Mouse (Mus musculus) limb, embryonic 10.5 days (tissue): Measurements from ENCODE around the gene Ddx19a. TPM values are rescaled to one million over a fixed set of nuclear protein-coding genes. Genes with fewer than 3 reads are reported as not detected.
"Not testable (repeated sequence)": the region's sequence is repeated elsewhere in the genome, so short reads cannot be mapped to it uniquely, and the experiment has no call there.

Source experiments
- DNase-seq: peaks from one replicate; pipeline ENCODE4 v3.0.0-alpha.2; 2017; ENCODE audit warnings: low spot score
- H3K27ac ChIP-seq: fragments of 300-500 bp; sonication (generic); 2 replicates; pipeline ENCODE4 v1.5.1; 2016; ENCODE audit warnings: mild to moderate bottlenecking
- H3K27me3 ChIP-seq: fragments of 300-500 bp; sonication (generic); 2 replicates; pipeline ENCODE4 v1.6.1; 2016; ENCODE audit warnings: low read depth, mild to moderate bottlenecking; ENCODE audit not compliant: poor library complexity, severe bottlenecking
- H3K36me3 ChIP-seq: fragments of 300-500 bp; sonication (generic); 2 replicates; pipeline ENCODE4 v1.6.1; 2016; ENCODE audit warnings: mild to moderate bottlenecking, moderate library complexity
- H3K4me1 ChIP-seq: fragments of 300-500 bp; sonication (generic); 2 replicates; pipeline ENCODE4 v1.6.1; 2016
- H3K4me3 ChIP-seq: fragments of 300-500 bp; sonication (generic); 2 replicates; pipeline ENCODE4 v1.5.1; 2016; ENCODE audit warnings: mild to moderate bottlenecking, moderate library complexity
- H3K9me3 ChIP-seq: fragments of 300-500 bp; sonication (generic); replicated peaks from 2 replicates; pipeline ENCODE4 v1.6.1; 2016; ENCODE audit warnings: mild to moderate bottlenecking
- WGBS: fragments of 180-500 bp; shearing (Covaris S2); methylation state at CpG from one replicate; pipeline ENCODE4 v1.1.7; 2016; 5-methylcytosine and 5-hydroxymethylcytosine counted together
- polyA plus RNA-seq: library from polyadenylated mRNA; unstranded; fragments of >200 nt; fragmentation: Nextera tagmentation; extraction: Ambion mirVana; gene quantifications from 2 replicates; pipeline ENCODE4 v1.2.1, GENCODE M21; 2016

The Ddx19a gene
- polyA plus RNA-seq, 1 experiment from 2014 or later: 24.0 TPM

DNA sequence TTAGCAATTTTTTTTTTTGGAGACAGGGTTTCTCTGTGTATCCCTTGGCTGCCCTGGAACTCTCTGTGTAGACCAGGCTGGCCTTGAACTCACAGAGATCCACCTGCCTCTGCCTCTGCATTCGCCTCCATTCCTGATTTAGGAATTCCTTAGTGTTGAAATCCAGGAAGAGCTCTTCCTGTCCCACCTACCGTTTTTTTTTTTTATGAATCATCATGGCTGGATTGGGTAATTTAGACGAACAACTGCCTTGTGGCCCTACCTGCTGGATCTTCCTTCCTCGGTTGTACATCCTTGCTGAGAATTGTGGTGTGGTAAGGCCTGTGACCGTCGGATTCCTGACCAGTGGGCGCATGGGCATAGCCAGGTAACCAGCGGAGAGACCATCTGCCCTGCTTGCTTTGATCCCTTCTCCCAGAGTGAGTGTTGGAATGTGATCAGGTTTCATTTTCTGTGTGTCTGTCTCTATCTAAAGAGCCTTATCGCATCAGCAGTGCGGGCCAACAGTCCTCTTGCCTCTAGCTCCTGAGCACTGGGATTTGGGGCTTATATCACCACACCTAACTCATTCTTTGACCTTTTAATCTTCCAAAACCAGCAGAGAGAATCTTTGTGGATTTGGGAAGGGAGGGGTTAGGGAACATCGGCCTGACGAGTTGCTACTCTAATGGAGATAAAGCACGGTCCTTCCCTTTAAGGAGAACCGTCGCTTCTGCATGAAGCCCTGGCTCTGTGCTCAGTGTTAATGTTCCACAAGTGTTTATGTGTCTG lies 56.7 kb downstream of the Ddx19a start:
- H3K4me1 ChIP-seq: peaks cover 4% of the 10 kb centered on the region; the same call in 1 of the 2 replicates
- WGBS: 91% methylated on average over 15 of the region's 15 CpGs
- no peak overlapping the region for H3K27ac ChIP-seq
- no peak overlapping the region for H3K4me3 ChIP-seq
- DNase-seq: no peak
- peaks cover 37% of the 10 kb centered on the region for H3K36me3 ChIP-seq
- H3K27me3 ChIP-seq: no peaks in the 10 kb centered on the region
- H3K9me3 ChIP-seq: no peaks in the 10 kb centered on the region

DNA sequence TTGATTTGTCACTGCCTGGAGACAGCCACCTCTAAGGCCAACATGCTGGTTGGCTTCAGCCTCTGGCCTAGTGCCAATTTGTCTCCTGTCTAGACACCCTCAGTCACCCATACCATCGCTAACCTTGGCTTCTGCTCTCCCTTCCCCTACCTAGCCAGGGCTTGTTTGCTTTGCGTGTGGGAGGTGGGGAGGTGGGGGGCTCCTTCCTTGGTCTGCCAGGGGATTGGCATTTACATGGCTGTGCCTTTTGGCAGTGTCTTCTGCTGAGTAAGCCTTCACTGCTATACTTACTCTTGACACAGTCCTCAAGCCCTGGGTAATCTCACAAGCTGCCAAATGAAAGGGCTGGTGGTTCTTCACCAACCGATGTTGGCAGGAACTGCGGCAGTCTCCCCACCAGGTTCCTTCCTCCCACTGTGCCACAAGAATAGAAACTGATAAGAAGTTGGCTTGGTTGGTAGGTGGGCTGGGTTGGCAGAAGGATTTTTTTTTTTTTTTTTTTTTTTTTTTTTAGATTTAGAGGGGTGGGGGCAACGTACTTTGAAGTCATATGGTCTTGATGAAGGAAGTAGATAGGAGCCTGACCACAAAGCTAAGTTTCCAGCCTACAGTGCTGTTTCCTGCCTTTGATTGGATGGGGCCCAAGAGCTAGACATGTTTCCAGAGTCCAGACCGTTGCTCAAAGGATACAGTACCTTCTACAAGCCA lies 58.6 kb downstream of the Ddx19a start:
- no peak overlapping the region for H3K27ac ChIP-seq
- H3K36me3 ChIP-seq: peaks cover 49% of the 10 kb centered on the region
- H3K4me1 ChIP-seq: peaks cover 4% of the 10 kb centered on the region; the same call in 1 of the 2 replicates
- no peaks in the 10 kb centered on the region for H3K9me3 ChIP-seq
- no peaks in the 10 kb centered on the region for H3K27me3 ChIP-seq
- no peak overlapping the region for H3K4me3 ChIP-seq
- WGBS: 77% methylated on average over 6 of the region's 6 CpGs
- DNase-seq: no peak

DNA sequence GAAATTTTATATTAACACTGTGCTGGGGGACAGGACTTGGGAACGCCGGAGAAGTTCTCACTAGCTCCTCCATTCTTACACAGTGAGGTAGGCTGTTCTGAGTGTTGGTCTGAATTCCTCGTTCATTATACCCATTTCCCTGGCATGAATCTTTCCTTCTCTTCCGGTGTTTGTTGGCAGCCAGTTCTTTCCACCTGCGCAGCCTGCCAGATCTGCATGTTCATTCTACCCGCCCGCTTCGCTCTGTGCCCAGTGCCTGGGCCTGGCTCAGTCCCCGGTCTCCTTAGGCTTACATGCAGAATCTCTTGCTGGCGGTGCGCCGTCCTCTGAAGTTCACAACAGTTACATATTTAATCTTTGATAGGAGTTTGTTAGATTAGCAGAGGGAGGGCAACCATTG lies 61.4 kb downstream of the Ddx19a start:
- H3K4me1 ChIP-seq: peaks cover 4% of the 10 kb centered on the region; the same call in 1 of the 2 replicates
- WGBS: 98% methylated on average over 12 of the region's 12 CpGs
- H3K27me3 ChIP-seq: no peaks in the 10 kb centered on the region
- peaks cover 61% of the 10 kb centered on the region for H3K36me3 ChIP-seq
- no peak overlapping the region for H3K4me3 ChIP-seq
- no peak overlapping the region for H3K27ac ChIP-seq
- no peak for DNase-seq
- no peaks in the 10 kb centered on the region for H3K9me3 ChIP-seq

DNA sequence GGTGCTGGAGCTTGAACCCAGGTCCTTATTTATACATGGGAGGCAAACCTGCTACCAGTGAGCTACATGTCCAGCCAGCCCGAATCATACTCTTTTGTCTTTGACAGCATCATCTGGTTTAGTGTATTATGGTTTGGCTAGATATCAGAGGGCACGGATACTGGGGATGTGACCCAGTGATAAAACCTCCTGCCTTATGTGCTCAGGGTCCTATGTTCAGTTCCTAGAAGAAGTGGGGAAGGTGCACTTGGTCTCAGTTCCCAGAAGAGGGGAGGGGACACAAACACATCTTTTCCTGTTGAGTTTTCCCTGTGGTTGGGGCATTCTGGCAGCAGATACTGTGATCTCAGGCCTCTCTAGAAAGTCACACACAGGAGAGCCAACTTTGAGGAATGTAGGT lies 64.3 kb downstream of the Ddx19a start:
- Histone ChIP-seq H3K4me3 (no peak overlapping the region), H3K27me3 (no peaks in the 10 kb centered on the region), H3K4me1 (no peaks in the 10 kb centered on the region), H3K36me3 (peaks cover 78% of the 10 kb centered on the region), H3K9me3 (no peaks in the 10 kb centered on the region), H3K27ac (no peak overlapping the region)
- WGBS: 96% methylated on average over 2 of the region's 2 CpGs
- DNase-seq: no peak

DNA sequence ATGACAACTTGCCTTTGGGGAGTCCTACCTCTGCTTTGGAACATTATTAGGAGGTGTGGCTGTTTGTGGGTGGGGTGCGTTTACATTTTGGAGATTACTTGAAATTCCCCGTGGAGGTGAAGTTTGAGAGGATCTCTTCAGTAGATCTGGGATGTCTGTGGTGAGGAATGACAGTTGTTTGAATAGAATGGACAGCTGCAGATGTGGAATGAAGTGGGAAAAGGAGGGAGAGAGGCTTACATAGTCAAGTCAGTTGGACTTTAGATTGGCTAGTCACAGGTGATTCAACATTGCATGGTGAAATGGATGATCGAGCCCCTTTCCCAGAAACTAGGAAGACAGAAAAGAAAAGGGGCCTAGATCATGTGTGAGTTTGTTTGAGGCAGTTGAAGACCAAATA lies 65.2 kb downstream of the Ddx19a start:
- H3K4me1 ChIP-seq: no peaks in the 10 kb centered on the region
- DNase-seq: no peak
- 86% methylated on average over 3 of the region's 3 CpGs for WGBS
- H3K9me3 ChIP-seq: no peaks in the 10 kb centered on the region
- H3K27ac ChIP-seq: no peak overlapping the region
- no peak overlapping the region for H3K4me3 ChIP-seq
- H3K27me3 ChIP-seq: no peaks in the 10 kb centered on the region
- peaks cover 78% of the 10 kb centered on the region for H3K36me3 ChIP-seq

DNA sequence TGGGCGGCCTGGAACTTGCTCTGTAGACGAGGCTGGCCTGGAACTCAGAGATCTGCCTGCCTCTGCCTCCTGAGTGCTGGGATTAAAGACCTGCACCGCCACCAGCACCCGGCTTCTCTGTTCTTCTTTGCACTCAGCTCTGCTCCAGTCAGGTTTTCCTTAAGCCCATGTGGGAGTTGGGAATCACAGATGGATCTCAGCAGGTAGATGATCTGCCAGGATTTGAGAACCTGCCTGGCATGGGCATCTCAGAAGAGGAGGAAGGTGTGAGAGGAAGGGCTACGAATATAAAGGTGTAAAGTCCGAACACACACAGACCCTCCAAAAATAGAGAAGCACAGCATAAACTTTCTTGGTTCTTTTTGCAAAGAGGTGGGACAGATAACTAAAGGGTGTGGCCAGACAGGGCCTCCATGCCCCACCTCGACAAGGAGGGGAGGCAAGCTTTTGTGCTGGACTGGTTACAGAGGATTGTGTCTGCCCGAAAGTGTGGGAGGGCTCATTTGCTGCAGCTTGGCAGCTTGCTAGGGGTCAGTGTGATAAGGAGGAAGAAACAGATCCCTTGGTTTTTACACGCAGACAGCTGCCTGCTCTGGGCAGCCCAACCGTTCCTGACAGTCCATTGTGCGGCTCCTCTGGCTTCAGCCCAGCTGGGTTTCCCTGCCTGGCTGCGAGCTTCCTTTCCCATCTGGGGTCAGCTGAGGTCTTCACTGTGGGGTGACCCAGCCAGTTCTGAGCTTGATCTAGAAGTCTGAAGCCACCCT lies 66.2 kb downstream of the Ddx19a start:
- Histone ChIP-seq H3K27ac (no peak overlapping the region), H3K4me3 (no peak overlapping the region), H3K9me3 (no peaks in the 10 kb centered on the region), H3K36me3 (peaks cover 74% of the 10 kb centered on the region), H3K27me3 (no peaks in the 10 kb centered on the region), H3K4me1 (peaks cover 7% of the 10 kb centered on the region)
- WGBS: 82% methylated on average over 12 of the region's 12 CpGs
- DNase-seq: no peak

DNA sequence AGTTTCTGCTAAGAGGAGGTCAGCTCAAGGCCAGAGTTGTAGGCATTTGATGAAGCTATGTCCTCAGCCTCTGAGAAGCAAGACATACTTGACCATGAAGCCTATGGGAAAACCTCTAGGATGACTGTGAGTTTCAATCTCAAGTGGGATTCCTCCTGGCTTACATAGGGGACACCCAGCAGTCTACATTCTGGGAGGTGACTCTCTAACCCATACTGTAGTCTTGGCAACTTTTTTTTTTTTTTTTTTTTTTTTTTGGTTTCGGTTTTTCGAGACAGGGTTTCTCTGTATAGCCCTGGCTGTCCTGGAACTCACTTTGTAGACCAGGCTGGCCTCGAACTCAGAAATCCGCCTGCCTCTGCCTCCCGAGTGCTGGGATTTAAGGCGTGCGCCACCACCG lies 67.9 kb downstream of the Ddx19a start:
- not testable (repeated sequence) for H3K4me3 ChIP-seq, H3K27me3 ChIP-seq, H3K27ac ChIP-seq, H3K9me3 ChIP-seq, DNase-seq
- H3K36me3 ChIP-seq: peaks cover 69% of the 10 kb centered on the region
- H3K4me1 ChIP-seq: peaks cover 15% of the 10 kb centered on the region
- WGBS: 95% methylated on average over 8 of the region's 8 CpGs

DNA sequence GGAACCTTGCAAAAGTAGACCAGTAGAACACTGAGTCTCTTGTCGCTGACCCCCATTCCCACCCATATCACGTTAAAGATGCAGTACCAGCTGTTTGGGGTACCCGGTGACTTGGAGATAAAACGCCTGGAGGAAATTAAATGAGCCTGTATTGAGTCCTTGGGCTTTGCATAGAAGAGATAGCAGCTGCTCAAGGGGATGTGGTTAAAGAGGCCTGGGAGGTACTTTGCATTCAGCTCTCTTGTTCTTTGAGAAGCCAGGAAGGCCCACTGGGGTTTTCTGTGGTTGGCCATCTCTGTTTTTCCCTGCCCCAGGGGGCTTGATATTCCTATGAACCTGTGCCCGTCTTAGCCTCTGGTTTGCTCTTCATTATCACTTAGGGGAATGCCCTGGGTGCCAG lies 68.5 kb downstream of the Ddx19a start:
- no peak for DNase-seq
- Histone ChIP-seq H3K4me3 (no peak overlapping the region), H3K27me3 (no peaks in the 10 kb centered on the region), H3K9me3 (no peaks in the 10 kb centered on the region), H3K27ac (no peak overlapping the region), H3K36me3 (peaks cover 69% of the 10 kb centered on the region), H3K4me1 (peaks cover 15% of the 10 kb centered on the region)
- 80% methylated on average over 5 of the region's 5 CpGs for WGBS

DNA sequence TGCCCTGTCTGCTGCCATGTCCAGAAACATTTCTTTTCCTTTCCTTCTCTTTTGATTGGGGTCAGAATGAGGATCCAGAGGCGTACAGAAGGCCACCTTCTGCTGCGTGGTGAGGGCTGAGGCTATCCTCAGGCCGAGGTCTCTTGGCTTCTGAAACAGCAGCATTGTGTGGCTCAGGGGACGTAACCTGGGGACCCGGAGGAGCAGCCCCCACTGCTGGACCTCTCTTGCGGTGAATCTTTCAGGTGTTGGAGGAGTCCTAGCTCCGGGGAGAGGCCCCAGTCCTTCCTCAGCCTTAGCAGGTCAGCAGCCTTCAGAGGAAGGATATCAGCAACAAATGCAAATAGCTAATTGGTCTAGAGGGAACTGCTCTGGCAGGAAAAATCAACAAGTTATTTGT lies 69.2 kb downstream of the Ddx19a start:
- H3K36me3 ChIP-seq: peaks cover 70% of the 10 kb centered on the region

DNA sequence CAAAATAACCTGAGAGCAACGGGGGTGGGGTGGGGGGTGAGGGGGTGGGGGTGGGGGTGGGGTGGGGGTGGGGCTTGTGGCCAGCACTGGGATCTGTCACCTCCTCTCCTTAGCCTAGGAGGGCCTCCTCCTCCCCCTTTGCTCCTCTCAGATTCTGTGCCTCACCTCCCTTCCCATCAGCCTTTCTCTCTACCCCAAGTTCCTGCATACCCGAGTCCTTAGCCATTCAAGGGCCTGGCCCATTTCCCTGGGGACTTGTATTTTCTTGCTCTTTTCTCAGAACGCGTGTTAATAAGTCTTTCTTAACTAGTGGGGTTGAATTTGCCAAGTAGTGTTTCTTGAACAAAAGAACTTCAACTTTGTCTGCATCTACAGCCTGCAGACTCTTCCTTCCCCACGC lies 70.9 kb downstream of the Ddx19a start:
- H3K36me3 ChIP-seq: peaks cover 79% of the 10 kb centered on the region
- H3K4me3 ChIP-seq: no peak overlapping the region
- WGBS: 53% methylated on average over 5 of the region's 5 CpGs
- DNase-seq: no peak
- no peak overlapping the region for H3K27ac ChIP-seq
- no peaks in the 10 kb centered on the region for H3K9me3 ChIP-seq
- peaks cover 26% of the 10 kb centered on the region for H3K4me1 ChIP-seq
- no peaks in the 10 kb centered on the region for H3K27me3 ChIP-seq

More for the DNA sequence above, 69.2 kb downstream of the Ddx19a start:
- Histone ChIP-seq H3K27me3 (no peaks in the 10 kb centered on the region), H3K27ac (no peak overlapping the region), H3K4me1 (peaks cover 15% of the 10 kb centered on the region), H3K9me3 (no peaks in the 10 kb centered on the region), H3K4me3 (no peak overlapping the region)
- DNase-seq: no peak
- 82% methylated on average over 7 of the region's 7 CpGs for WGBS

DNA sequence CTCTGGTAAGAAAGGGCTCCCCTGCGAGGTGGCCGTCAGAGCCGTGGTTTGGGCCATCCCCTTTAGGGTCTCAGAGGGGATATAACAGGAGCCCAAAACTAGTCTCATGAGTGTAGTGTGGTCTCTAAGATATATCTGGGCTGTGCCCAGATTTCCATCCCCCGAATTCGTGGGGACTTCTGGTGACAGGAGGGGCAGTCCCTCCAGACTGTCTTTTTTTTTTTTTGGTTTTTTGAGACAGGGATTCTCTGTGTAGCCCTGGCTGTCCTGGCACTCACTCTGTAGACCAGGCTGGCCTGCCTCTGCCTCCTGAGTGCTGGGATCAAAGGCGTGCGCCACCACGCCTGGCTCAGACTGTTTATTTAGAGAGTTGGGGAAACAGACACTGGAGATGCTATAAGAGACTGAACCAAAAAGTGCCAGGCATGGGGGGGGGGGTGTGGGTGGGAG lies 71.9 kb downstream of the Ddx19a start:
- Histone ChIP-seq H3K36me3 (peaks cover 71% of the 10 kb centered on the region), H3K27me3 (no peaks in the 10 kb centered on the region), H3K4me1 (peaks cover 36% of the 10 kb centered on the region), H3K4me3 (no peak overlapping the region), H3K27ac (no peak overlapping the region), H3K9me3 (no peaks in the 10 kb centered on the region)
- no peak for DNase-seq
- 67% methylated on average over 8 of the region's 8 CpGs for WGBS
